Mouse (Mus musculus): ENCODE measurements around the gene Csmd2.

The Csmd2 gene

DNA sequence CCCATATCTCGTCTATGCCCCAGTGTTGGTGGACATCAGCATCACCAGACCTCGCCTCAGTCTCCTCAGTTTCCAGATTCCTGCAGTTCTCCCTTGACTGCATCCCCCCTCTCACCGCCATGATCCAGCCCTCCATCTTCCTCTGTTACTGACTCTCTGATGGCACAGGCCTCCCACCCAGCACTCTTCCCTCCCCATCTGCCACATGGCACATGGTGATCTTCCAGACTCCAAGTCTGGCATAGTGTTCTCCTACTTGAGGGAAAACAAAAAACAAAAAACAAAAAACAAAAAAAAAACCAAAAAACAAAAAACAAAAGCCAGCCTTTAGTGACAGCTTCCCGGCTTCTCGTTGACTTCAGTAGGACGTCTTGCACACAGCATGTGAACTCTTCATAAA lies 339.8 kb downstream of the Csmd2 start:
- DNase-seq (ENCODE audit: low read depth, low spot score), result no peak

DNA sequence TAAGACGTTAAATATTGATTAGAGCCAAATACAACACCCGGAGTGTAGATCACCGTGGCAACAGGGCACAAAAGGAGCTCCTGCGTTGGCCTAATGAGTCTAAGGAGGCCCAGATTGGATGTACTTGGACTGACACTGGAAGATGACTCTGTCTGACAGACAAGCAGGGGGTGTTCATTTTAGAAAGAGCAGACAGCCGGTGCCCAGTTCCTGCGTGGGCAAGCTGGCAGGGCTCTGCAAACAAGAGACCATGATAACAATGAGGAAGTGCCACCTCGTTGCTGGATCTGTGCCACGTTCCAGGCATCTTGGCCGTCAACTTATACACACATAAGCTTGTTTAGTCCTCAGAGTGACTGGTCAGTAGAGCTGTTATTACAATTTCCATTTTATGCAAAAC lies 342.9 kb downstream of the Csmd2 start:
- DNase-seq (ENCODE audit: low read depth, low spot score), result no peak

DNA sequence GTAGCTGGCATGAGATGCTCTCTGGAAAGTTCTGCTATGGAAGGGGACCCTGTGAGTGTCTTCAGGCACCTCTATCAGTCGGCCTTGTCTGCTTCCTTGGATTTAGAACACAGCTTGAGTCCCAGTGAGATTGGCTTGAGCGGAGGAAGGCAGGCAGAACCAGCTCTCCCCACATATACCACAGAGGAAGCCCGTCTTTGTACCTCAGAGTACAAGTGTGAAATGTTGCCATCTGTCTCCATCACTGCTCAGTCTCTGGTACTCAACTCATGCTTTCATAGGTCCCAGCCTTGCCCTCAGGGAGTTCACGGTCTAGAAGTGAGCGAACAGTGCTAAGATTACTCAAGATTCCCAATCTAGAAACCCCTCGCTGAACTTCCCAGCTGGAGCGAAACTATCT lies 352.8 kb downstream of the Csmd2 start:
- no peak for DNase-seq (ENCODE audit: low read depth, low spot score)

DNA sequence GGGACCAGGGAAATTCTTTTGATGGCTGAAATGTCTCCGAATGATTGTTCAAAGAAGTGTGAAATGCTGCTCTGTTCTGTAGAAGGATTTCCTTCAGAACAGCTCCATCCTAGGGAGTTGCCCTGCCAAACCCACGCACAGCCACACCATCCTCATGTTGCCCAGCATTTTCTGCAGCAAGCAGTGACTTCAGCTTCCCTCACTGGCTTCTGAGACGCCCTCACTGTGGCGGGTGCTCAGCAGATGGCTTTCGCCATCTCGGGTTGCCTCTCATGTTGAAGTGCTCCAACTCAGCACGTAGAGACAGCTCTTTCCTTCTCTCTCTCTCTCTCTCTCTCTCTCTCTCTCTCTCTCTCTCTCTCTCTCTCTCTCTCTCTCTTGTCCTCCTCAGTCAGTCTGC lies 353.7 kb downstream of the Csmd2 start:
- DNase-seq (ENCODE audit: low read depth, low spot score), result no peak

DNA sequence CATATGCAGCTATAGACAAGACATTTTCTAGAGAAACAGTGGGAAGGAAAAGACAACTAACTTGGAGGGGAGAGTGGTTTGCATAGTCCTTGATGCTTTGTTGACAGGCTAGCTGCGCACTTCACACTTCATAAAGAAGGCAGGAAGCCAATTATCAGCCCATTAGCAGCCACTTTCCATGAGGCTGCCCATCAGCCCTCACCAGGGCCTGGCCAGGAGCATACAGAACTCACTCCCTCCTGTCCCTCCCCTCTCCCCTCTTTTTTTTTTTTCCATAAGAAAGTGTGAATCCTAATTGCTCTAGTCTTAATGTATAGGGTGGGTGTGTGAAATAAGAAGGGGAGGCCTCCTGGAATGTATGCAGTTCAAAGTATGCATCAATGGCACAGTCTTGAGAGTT lies 354.6 kb downstream of the Csmd2 start:
- no peak for DNase-seq (ENCODE audit: low read depth, low spot score)

DNA sequence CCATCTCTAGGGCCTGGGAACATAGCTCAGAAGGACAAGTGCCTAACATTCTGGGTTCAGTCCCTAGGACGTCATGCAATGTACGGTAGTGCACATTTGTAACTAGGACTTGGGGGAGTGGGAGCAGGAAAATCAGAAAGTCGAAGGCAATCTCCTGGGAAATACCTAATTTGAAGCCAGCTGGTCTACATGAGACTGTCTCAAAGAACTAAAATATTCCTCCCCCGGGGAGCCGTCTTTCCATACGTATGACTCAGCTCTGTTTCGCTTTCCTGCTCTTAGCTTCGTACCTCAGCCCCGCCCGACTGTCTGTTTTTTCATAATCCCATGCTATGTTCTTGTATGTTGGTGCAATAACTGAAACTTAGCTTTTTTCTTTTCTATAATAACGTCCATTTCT lies 371.1 kb downstream of the Csmd2 start:
- no peak for DNase-seq (ENCODE audit: low read depth, low spot score)

DNA sequence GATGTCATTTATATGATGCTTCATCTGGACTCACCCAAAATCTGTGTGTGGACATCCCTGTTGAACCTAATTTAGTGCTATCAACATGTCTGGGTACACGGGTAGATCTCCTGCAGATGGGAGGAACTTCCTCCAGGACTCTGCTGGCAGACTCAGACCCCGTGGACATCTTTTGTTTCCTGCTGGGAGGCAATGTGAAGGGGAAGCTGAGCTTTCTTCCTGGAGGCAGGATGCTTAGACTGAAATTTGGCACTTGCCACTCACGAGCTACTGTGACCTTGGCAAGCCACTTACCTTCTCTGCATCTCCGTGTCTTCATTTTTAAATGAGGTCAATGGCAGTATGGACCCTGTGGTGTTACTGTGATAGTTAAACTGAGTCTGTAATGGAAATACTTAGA lies 378.2 kb downstream of the Csmd2 start:
- no peak for DNase-seq (ENCODE audit: low read depth, low spot score)

DNA sequence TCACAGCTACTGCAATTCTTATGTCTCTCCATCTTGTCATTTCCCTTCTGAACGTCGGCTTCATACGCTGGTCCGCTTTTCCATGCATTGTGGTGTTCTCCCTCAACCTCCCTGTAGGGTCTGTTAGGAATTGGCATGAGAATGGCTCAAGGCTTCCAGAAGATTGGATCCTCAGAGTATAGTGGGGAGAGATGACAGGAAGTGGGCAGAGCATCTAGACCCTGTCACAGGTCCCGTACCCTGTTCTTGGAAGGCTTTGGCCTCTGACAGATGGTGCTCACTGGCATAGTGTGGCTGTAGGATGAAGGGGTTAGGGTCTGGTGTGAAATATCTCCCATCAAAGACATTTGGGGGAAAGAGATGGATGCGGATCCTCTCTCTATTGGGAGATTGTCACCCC lies 380.4 kb downstream of the Csmd2 start:
- DNase-seq (ENCODE audit: low read depth, low spot score), result no peak

DNA sequence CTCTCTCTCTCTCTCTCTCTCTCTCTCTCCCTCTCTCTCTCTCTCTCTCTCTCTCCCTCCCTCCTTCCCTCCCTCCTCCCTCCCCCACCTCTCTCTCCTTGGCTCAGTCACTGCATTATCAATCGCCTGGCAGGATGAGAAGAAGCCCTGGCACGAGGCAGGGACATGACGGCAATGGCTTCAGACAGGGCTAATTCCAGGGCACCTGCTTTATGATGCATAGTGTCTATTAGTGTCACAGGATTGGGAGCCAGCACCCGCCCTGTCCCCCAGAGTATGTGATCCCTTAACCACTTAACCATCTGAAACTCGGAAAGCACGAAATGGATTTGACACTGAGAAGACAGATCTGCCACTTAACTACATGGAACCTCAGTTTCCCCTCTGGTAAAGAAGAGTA lies 384.1 kb downstream of the Csmd2 start:
- no peak for DNase-seq (ENCODE audit: low read depth, low spot score)

DNA sequence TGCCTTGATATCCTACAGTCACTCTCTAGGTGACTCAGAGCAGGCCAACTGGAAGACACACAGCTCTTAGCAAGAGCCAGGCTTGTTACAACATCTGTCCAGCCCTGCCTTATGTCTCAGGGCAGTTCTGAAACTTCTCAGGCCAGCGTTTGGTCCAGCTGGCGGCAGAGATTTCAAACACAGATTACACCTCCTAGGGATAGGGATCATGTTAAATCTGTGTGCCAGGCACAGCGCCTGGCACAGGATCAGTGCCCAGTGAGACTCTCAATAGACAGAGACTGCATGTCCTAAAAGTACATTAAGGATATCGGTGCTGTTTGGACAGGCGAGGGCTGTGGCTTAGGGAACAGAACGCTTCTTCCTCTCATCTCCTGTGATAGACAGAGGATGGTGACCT lies 385.5 kb downstream of the Csmd2 start:
- no peak for DNase-seq (ENCODE audit: low read depth, low spot score)

DNA sequence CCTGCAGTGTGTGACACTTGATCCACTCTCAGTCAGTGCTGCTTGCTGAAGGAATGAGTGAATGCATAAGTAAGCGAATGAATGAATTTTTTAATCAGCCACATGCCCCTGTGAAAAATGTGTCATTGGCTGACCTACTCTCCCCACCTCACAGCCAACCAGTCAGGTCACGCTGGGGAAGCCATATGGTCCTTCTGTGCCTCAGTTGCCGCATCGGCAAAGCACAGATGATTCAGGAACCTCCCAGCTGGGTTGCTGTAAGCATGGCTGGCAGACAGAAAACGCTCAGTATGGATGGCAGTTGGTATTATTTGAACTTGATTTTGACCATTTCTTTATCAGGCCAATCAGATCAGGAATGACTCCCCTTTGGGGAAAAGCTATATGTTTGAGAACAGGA lies 386.4 kb downstream of the Csmd2 start:
- no peak for DNase-seq (ENCODE audit: low read depth, low spot score)

DNA sequence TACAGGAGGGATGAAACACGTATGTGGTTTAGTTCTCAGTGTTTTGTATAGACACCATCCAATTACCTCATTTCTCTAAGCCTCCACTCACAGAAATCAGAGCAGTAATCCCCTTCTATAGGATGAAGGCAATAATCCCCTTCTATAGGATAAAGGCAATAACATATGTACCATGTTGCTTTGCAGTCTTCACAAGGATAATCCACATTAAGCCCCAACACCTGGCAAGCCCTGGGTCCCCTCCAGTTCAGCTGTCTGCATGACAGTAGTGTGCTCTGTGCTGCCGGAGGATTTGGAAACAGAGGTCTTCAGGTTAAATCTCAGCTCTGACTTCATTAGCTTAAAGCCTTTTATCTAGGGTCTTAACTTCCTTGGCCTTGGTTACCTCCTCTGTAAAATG lies 391.3 kb downstream of the Csmd2 start:
- no peak for DNase-seq (ENCODE audit: low read depth, low spot score)

DNA sequence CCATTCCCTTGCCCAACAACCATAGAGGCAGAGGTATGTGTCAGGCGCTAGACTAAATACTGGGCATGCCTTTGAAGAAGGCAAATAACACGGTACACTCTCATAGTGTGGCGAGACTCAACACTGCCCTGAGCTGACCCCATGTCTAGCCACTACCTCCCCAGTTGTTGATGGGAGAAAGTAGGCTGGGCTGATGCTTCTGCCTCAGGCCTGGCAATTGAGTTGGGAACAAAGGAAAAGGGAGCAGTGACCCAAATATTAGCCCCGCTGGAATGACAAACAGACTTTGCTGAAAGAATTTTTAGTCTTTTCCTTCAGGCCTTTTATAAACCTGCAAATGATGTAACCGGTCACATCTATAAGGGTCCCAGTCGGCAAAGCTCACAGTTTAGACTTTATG lies 393.7 kb downstream of the Csmd2 start:
- DNase-seq (ENCODE audit: low read depth, low spot score), result no peak

DNA sequence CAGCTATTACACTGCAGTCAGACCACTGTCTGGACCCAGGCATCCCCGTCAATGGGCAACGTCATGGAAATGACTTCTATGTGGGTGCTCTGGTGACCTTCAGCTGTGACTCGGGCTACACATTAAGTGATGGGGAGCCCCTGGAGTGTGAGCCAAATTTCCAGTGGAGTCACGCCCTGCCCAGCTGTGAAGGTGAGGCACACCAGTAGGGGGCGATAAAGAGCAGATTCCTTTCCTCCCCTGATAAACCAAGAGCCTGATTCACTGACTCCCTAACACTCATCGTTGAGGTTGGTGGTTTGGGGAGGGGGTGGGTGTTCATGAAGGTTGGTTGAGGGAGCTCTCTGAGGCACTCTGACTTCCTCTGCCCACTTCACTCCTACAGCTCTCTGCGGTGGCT lies 396.1 kb downstream of the Csmd2 start:
- DNase-seq (ENCODE audit: low read depth, low spot score), result no peak

DNA sequence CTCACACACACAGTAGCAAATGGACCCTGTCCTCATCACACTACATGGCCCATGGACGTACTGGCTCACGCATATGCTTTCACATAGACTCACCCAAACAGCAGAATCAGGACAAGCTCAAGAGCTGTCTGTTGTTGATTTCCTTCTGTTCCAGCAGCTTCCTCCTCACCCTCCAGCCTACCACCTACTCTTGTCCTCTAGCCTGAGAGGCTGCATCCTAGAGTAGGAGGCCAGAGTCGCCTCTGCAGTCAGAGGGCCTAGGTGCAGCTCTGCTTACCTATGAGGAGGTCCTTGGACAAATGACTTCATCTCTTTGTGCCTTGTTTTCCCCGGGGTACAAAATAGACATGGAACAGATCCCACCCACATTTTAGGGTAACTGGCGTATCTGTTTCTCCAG lies 403.8 kb downstream of the Csmd2 start:
- no peak for DNase-seq (ENCODE audit: low read depth, low spot score)

DNA sequence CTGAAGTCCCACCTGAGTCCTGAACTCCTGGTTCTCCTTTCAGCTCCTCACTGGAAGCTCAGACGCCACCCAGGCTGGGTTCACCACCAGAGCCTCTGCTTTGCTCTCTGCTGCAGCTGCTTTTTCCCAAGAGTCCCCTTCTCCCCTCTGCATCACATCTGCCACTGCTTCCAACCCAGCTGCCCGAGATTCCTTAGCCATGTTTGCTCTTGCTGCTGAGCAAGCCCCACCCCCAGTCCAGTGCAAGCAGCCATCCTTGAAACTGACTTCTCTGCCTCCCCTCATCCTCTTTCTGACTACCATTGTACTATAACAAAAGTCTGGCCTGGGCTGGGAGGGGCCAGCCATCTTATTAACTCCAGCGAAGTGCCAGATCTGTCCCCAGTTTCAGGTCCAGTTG lies 404.6 kb downstream of the Csmd2 start:
- no peak for DNase-seq (ENCODE audit: low read depth, low spot score)

DNA sequence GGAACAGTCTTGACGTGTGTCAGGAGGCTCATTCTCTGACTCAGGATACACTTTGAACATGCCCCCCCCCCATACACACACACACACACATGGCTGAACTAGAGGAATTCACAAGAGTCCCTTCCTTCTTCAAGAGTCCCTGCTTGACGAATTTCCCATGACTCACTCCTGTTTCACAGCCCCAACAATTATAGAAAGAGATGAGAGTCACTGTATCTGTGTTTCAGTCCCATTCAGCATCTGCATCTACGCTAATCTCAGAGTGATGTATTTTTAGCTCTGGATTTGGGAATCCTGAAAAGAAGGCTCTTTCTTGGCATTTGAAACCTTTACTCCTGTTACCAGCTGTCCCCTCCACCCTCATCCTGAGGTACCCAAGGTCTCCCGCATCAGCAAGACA lies 406.2 kb downstream of the Csmd2 start:
- no peak for DNase-seq (ENCODE audit: low read depth, low spot score)

DNA sequence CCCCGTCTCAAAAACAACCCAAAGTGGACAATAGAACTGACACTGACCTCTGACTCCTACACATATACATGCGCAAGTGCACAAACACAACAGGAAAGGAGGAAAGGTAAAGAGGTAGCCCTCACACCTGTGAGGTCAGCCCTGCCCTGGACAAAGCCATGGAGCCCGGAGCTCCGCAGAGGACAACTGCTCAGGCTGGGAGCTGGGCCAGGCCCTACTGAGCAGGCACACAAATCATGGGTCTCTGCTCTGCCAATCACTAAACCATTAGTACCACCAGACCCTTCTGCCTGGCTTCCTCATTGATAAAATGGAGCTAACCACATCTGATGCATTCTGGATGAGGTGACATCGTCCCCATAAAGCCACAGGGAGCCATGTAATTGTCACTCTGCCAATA lies 409.0 kb downstream of the Csmd2 start:
- DNase-seq (ENCODE audit: low read depth, low spot score), result no peak

DNA sequence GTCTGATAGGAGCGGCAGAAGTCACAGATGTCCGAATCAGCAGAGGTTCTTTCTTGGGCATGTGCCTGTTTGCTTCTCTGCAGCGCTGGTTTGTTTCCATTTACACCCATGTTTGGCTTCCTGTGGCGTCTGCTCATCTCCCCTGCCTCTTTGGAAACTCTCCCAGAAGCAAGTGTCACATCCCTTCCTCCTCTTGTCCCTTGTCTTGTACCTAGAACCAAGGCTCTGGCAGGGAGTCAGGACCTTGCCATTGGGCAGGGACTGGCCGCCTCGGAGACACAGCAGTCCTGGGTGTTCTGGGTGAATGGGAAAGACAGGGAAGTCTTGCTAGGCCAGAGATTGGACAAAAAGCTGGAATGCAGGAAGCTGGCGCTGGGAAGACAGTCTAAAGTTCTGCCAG lies 410.1 kb downstream of the Csmd2 start:
- no peak for DNase-seq (ENCODE audit: low read depth, low spot score)

DNA sequence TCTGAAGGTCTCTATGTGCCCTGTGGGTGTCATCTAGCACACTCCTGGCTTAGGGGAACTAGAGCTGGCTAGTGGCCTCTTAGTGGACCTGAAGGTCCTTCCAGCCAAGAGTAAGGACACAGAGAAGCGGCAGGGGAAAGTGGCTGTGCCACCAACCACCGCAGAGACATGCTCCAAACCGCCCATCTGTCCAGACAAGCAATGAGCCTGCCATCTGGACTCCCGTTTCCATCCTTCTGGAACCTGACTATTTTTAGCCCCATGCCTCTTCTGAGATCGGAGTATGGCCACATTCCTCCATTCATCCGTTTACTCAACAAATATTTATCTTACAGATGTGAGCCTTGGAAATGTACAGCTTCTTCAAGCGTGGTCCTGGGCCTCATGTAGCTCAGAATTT lies 411.3 kb downstream of the Csmd2 start:
- no peak for DNase-seq (ENCODE audit: low read depth, low spot score)

DNA sequence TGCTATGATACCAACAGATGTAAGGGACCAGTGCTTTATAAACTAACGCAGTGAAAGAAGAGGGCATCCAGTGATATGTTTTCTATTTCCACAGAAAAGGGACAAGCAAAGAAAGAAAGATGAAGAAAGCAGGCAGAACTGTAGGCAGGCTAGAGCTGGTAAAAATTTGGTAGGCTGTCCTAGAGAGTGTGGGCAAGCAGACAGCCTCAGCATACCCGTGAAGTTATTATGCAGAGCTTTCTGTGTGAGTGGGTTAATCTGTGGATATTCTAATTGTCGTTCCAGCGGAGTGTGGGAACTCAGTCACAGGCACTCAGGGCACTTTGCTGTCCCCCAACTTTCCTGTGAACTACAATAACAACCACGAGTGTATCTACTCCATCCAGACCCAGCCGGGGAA lies 412.4 kb downstream of the Csmd2 start:
- no peak for DNase-seq (ENCODE audit: low read depth, low spot score)

DNA sequence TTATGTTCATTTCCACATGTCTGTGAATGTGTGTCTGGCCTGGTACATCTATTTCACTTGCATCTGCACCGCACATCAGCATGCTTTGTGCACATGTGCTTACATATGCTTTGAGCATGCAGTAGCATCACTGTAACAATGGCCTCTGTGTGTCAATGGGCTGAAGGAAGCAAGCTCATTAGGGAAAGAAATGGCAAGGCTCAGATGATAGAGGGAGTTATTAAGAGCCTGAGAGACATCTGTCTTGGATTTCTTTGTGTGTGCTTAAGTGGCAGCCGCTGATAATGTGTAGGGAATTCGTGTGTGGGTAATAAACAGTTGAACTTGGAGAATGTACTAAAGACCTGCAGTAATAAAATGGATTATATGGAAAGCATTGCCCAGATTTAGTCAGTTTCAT lies 413.9 kb downstream of the Csmd2 start:
- DNase-seq (ENCODE audit: low read depth, low spot score), result no peak

DNA sequence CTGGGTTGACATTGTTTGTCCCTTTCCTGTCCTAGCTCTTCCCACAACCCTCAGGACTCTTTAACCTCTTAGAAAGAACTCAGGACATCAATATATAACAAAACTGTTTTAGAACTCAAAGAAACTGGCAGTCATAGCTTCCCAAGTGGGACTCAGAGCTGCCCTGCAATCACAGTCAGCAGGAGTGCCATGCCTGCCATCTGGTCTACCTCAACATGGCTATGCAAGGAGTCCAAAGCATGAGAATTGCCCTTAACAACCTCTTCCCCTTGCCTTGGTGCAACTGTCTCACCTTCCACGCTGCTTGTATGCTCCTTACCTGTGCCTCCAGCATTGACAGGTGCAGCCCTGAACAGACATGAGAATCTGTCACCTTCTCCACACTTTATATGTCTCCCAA lies 415.0 kb downstream of the Csmd2 start:
- no peak for DNase-seq (ENCODE audit: low read depth, low spot score)

DNA sequence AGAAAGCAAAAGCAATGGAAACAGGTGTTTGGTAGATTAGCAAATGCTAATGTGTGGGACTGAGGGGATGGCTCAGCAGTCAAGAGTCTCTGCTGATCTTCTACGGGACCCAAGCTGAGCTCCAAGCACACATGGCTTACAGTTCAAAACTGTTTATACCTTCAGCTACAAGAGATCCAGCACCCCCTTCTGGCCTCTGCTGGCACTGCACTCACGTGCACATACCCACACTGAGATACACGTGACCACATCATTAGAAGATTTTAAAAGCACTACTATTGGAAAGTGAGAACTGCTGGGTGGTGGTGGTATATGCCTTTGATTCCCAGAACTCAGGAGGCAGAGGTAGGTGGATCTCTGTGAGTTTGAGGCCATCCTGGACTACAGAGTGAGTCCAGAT lies 417.9 kb downstream of the Csmd2 start:
- DNase-seq (ENCODE audit: low read depth, low spot score), result no peak

Data from c-Kit-negative CD71-positive TER-119-positive erythroid progenitor cells, embryonic 14.5 days (primary cell).